Mouse (Mus musculus): ENCODE measurements around the gene Gm21974. TPM values are rescaled to one million over a fixed set of nuclear protein-coding genes. Genes with fewer than 3 reads are reported as not detected.
"Not testable (repeated sequence)": the region's sequence is repeated elsewhere in the genome, so short reads cannot be mapped to it uniquely, and the experiment has no call there.

The Gm21974 gene
- total RNA-seq, 2 experiments from 2014 or later: not detected

- peak; percentile 84 to 86 for DNase-seq (ENCODE audit: low spot score in 2 of 2)
Observed at GRCm38 (mm10) chr7:127876467-127877348, 18.5 kb downstream of the Gm21974 start, which contains the start of gene Zfp668. Zfp668 (minus strand) TSS chr7:127876828.

- DNase-seq (ENCODE audit: low spot score in 2 of 2): peak; percentile 69 to 70
Observed at GRCm38 (mm10) chr7:127876041-127876466, 19.2 kb downstream of the Gm21974 start, which contains the start of gene Zfp646. Zfp646 (plus strand) TSS chr7:127876221.

- peak; percentile 82 for DNase-seq (ENCODE audit: low spot score in 2 of 2)
Observed at GRCm38 (mm10) chr7:127875627-127876001, 19.6 kb downstream of the Gm21974 start.

DNA sequence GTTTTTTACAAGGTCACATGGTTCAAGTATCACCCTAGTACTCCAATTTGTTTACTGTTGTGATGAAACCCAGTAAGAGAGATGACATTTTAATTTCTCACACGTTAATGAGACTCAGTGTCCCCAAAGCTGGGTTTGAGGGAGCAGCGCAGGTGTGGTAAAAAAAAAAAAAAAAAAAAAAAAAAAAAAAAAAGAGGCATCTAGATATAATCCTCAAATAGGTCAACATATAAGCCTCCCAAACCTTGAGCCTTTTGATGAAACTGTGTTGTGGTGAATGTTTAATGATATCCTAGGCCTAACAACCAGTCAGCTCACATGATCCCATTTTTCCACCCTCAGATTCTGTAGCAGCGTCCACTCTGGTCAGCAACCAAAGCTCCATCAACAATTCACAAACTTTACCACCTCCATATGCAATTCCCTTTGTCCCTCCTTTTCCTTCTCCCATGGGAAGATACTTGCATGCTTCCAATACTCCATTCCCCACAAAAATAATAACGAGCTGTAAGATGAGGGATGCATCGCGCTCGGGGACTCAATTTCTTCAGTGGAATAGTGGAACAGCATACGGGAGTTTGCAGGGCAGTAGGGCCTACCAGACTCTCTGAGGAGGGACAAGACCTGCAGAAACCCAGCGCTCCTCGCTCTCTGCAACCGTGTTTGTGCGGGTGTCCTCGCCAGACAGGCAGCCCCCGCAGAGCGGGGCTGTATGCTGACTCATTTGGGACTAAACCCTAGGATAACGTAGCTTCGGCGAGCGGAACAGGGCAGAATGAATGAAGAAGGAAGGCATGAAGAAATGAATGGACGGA lies 20.2 kb downstream of the Gm21974 start:
- DNase-seq (ENCODE audit: low spot score in 2 of 2): no peak

DNA sequence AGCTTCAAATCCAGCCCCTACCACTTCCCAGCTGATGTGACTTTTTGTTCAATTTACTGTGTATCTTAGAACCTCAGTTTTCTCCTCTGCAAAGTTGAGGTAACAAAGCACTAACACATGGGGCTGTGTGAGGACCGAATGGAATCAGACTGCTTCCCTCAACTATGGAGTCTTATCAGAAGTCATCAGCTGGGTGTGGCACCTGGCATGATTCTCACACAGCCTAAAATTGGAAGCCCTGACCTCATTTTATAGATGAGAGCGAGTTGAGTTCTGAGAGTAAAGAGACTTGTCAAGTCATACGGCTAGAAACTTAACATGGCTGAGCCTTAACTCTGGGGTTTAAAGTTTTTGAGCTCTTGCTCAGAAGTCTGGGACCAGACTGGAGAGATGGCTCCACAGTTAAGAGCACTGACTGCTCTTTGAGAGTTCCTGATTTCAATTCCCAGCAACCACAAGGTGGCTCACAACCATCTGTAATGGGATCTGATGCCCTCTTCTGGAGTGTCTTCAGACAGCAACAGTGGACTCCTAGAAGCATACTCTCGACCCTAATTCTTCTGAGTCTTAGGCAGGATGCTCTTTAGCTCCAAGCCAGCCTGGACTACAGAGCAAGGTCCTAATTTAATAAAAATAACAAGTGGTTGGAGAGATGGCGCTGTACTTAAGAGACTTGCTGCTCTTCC lies 25.0 kb downstream of the Gm21974 start:
- no peak for DNase-seq (ENCODE audit: low spot score in 2 of 2)

DNA sequence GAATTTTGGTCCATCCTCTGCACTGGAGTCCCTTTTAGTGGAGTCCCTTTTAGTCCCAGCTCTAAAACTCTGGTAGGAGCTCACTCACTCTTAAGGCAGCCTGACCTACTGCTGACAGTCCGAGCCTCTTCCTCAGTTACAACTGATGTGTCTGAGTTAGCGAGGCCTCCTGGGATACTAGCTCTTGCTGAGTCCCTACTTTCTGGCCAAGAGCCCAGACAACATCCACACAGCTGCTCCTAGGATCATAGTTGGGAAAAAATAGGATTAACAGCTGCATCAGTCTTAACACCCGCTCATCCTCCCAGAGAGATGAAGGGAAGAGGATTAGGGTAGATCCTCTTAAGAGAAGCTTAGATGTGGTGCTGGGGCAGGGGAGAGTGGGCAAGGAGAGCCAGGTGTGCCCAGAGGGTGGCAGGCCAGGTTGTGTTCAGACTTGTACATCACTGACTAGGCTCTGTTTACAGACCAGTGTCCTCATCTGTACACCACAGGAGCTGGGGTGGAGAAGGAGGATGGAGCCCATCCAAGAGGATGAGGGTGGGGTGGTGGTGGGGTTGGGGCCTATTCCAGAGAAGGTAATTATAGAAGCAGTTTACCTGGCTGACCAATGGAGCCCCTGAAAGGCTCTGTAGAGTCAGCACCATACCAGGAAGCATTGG lies 26.0 kb downstream of the Gm21974 start:
- DNase-seq (ENCODE audit: low spot score in 2 of 2): no peak

DNA sequence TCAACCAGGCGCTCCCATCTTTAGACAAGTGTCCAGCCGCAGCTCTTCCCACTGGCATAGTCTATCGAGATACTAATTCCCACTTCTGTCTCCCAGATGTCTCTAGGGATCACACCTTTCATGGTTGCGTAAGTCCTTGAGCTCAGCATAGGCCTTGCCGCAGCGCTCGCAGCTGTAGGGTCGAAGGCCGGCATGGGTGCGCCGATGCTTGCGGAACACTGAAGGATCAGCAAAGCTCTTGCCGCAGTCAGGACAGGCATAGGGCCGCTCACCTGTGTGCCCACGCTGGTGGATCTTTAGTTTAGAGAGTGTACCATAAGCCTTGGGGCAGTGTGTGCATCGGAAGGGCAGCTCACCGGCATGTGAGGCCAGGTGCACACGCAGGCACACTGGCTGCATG lies 27.6 kb downstream of the Gm21974 start:
- DNase-seq (ENCODE audit: low spot score in 2 of 2): no peak

DNA sequence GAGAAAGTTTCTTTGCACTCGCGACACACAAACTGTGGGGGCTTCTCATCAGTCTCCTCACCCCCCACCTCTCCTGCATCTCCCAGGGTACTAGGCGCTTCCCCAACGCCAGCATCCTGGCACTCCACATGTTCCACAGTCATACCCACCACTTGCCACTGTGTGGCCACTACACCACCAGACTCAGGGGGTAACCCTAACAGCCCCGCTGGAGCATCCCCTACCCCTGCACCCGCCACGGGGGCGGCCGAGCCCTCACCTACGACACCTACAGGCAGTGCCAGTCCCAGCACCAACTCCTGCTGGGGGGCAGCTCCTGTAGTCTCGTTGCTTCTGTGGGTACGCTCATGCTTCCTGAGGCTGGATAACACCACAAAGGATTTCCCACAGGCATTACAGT lies 28.8 kb downstream of the Gm21974 start:
- DNase-seq (ENCODE audit: low spot score in 2 of 2): no peak

- DNase-seq (ENCODE audit: low spot score in 2 of 2): no peak
Observed at GRCm38 (mm10) chr7:127858258-127858657, 37.0 kb downstream of the Gm21974 start.

DNA sequence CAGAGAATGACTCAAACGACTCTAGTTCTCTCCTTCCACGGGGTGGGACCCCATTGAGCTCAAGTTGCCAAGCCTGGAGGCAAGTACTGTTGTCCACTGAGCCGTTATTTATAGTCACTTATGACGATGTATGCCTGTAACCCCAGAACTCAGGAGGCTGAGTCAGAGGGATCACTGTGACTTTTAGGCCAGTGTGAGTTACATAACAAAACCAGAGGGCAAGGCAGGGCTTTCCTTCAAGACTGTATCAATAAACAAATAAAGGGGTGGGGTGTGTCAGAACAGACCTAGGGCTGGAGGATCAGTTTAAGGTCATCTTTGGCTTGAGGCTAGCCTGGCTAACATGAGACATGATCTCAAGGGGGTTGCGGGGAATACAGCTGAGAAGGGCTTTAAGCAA lies 44.3 kb downstream of the Gm21974 start:
- no peak for DNase-seq (ENCODE audit: low spot score in 2 of 2)

DNA sequence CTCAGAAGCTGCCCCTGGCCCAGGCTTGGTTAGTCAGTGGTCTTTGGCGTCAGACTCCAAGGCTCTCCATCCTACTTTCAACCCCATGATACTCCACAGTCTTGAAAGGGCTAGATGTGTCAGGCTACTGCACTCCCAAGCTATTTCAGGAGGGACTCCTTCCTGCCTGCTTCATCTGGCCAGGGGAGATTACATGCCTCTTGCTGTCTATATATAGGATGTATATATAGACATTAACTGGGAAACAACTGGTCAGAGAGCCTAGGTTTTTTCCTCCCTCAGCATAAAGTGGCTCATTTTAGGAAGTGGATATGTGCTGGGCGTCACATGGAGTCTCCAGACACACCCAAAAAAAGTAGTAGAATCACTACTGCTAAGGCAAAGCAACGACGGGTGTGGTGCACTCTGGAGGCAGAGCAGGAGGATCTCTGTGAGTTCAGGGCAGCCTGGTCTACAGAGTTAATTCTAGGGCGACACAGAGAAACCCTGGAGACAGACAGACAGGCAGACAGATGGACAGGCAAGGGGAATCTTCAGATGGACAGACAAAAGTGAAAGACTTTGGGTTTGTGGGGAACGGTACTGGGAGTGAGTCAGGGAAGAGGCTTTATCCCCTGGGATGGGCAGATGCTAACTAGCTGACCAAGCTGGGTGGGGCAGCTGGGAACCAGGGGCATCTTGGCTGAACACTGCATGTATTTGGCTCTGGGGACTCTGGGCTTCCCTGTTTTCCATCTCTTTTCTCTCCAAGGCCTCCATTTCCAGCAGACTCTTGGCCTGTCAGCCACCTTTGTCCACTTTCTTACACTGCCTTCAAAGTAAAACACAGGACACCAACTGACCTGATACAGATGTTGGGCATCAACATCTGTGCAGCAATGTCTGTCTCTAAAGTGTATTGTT lies 45.0 kb downstream of the Gm21974 start:
- no peak for DNase-seq (ENCODE audit: low spot score in 2 of 2)

GRCm38 (mm10) chr7:127842001-127842718 lies 53.1 kb downstream of the Gm21974 start:
- DNase-seq (ENCODE audit: low spot score in 2 of 2): peak; percentile 68 to 70

DNA sequence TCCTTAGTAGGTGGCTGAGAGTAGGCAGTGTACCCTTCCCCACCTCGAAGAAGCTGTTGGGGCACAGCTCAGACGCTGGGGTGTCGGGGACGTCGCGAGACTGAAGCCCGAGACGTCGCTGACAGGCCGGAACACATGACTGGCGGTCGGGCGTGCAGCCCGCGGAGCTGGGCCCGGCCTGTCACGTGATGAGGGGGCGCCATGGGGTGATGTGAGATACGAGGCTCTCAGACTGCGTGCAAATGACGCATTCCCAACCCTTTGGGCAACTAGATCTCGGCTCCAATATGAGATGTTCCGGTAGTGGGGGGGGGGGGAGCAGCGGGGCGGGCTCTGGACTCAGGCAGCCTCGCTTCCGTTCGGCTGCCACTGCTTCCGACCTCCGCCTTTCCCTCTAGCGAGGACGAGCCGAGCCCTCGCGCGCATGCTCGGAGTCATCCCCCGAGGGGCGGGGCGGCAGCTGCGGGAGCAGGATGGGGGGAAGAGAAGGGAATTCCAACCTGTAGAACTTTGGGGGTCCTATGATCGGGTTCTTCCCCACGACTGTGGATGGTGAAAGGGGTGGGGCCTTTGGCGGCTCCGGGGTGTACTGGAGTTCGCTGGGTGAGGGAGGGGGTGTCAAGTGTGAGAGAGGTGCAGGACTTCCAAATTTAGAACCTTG lies 53.8 kb downstream of the Gm21974 start:
- peak; percentile 89 to 91 for DNase-seq (ENCODE audit: low spot score in 2 of 2)

GRCm38 (mm10) chr7:127840886-127841285 lies 54.4 kb downstream of the Gm21974 start:
- DNase-seq (ENCODE audit: low spot score in 2 of 2): peak; percentile 47 to 57

GRCm38 (mm10) chr7:127840031-127840430 lies 55.2 kb downstream of the Gm21974 start:
- DNase-seq (ENCODE audit: low spot score in 2 of 2): not testable (repeated sequence)

DNA sequence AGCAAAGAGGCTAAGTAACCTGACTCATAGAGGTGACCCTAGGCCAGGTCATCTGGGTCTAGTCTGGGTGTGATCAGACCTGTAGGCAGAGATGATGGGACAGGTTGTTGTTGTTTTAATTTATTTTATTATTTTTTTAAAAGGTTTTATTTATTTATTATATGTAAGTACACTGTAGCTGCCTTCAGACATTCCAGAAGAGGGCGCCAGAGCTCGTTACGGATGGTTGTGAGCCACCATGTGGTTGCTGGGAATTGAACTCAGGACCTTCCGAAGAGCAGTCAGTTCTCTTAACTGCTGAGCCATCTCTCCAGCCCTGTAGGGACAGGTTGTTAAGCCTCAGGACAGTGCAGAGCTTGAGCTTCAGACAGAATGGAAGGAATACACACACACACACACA lies 57.4 kb downstream of the Gm21974 start:
- not testable (repeated sequence) for DNase-seq (ENCODE audit: low spot score in 2 of 2)

DNA sequence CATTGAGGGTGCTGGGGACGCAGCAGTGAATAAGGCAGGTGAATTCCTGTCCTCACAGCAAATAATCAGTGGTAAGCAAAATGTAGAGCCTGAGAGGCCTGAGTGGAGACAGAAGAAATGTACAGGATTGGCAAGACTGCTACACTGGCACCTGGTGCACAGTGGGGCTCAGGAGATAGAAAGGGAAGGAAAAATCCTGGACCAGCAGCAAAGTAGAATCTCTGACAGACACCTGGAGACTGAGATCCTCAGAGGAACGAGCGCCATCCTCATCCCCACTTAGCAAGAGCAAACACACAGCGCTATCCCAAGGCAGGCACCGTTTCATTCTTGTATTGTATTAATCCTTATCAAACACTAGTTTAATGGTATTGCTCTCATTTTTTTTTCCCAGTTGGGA lies 57.8 kb downstream of the Gm21974 start:
- no peak for DNase-seq (ENCODE audit: low spot score in 2 of 2)

Data from adrenal gland, adult 18-20 months (tissue).